Mouse (Mus musculus) lung, adult 18-20 months (tissue): ENCODE results near the gene Ccdc85c.

ENCODE experiments used
- DNase-seq, 2 experiments: peaks; one replicate each; pipeline ENCODE4 v3.0.0; 2022; ENCODE audit warnings: mixed read lengths in 2 of 2

Gene Ccdc85c

DNA sequence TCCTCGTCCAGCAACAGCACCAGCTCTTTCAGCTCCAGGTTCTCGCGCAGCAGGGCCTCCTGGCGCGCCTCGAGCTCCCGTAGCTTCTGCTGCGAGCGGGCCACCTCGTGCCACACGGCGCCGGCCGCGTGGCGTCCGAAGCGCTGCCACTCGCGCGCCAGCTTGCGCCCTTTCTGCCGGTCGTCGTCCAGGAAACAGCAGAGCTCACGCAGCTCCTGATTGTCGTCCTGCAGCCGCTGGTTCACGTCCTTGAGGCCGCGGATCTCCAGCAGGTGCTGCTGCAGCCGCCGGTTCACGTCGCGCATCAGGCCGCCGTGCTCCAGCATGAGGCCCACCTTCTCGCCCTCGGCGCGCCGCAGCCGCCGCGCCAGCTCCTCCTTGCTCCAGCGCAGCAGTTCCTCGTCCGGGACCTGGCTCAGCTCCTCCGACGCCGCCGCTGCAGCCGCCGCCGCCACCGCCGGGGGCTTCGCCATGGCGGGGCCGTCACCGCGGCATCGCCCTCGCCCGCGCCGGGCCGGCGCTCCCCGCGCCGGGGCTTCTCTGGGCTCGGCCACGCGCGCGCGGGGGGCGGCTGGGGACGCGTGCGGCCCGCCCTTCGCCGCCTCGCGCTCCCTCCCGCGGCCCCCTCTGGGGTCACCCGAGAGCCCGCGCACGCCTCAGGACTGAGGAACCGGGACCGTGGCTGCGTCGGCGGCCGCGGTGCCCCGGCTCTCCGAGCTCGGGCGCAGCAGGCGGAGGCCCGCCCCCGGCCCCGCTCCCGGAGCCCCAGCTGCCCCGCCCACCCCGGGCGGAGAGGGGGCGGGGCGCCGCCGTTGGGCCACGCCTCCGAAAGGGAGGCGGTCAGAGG lies at the start of gene Ccdc85c:
Gene Ccdc85c (minus strand): TSS at position 765 of the 847 bp plus-strand sequence.
- peak in 1 of 2 experiments; percentile 35 for DNase-seq

DNA sequence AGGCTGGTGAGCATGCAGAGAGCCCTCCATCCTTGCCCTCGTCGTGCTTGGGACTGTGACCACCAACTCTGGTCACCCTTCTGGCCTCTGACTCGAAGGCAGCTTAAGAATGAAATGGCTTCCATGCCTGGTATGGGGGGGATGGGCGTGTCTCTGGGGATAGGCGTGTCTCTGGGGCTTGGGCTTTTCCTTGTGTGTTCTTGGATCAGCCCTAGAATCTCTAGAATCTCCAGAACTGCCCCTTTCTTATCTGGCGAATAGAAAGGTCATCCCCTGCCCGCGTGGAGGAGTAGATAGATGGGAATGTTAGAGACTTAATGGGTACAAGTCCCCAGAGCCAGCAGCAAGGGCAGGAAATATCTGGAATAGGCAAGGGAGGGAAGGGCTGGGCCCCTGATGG lies 44.9 kb upstream of the Ccdc85c start:
- no peak for DNase-seq

DNA sequence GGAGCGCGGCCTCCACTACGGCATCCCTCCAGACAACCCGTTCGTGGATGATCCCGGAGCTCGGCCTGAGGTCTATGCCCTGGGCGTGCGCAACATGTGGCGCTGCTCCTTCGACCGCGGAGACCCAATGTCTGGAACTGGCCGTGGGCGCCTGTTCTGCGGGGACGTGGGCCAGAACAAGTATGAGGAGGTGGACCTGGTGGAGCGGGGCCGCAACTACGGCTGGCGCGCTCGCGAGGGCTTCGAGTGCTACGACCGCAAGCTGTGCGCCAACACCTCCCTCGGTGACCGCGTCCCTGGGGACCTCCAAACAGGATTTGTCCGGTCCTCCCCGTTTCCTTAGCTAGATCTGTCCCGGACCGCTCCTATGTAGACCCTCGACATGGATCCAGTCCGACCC lies 43.3 kb upstream of the Ccdc85c start:
- no peak for DNase-seq

DNA sequence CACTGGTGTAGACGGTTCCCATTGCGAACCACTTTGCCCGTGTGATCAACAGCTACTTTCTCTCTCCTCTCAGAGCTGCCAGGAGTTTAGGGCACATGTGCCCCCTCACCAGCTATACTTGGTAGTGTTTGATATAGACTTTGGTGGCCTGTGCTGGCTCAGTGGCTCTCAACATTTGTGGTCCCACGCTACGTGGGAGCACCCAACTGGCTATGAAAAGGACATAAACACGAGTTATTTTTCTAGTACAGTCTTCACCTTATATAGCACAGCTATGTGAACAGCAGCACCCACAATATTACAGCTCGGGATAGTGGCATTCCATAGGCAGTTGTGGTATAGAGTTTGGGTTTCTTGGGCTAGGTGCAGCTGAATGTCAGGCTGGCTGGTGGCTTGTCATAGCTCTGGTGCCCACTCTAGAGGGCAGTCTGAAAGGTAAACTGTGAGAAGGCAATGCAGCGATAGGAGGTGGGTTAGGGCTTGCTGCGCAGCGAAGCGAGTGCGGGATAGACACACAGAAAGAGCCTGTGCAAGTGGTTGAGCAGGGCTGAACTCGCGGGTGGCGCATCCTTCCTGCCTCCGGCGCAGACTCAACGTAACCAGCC lies 42.7 kb upstream of the Ccdc85c start:
- DNase-seq: no peak

DNA sequence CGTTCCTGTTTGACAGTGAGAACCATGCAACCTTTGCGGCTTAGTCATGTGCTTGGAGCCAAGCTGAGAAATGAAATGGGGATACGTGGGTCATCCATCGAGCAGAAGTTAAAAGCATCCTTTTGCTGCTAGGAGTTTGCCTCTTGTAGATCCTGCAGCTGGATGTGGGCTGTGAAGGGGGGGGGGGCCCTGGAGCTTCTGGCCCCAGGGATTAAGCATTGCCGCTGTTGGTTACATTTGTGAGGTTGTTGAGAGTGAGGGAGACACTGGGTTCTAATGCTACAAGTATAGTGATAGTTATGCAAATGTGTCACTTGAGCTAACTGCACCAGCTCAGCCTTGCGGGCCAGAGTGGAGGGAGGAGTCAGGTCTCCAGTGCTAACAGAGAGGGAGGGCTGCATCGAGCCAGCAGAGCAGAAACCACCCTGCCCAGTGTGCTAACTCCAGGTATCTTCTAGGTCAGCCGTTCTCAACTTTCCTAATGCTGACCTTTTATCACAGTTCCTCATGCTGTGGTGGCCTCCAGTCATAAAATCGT lies 42.0 kb upstream of the Ccdc85c start:
- DNase-seq: no peak

DNA sequence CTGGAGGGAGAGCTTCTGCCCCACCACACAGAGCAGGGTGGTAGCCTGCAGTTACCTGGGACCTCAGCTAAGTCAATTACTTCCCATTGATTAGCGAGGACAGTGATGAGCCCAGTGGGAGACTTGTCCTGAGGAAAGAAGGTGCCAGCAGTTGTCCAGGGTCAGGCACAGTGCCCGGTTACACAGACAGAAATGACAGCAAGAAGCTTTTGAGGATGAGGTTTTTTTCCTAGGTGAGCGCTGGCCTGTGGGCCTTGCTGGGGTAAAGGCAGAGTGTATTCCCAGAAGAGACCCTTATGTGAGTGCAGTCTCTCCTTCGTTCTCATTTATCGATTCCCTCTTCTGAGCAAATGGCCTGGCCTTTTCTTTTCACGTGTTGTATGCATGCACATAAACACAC lies 41.4 kb upstream of the Ccdc85c start:
- no peak for DNase-seq

DNA sequence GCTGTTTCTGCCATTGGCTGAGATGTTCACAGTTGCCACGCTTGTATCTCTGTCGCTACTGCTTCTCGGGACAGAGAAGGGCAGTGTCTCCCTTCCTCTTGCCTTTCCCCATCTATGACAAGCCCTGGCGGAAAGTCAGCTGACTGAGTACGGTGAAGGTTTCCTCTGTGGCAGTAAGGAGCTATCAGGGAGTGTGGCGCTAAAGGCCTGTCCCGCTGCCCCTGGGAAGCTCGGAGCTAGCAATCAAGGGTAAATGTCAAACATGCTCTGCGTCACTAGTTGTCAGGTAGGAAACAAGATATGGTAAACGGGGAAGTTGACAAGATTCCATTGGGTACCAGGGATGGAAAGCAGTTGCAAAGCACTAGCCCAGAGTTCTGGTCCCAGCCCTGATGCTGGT lies 40.6 kb upstream of the Ccdc85c start:
- DNase-seq: no peak

DNA sequence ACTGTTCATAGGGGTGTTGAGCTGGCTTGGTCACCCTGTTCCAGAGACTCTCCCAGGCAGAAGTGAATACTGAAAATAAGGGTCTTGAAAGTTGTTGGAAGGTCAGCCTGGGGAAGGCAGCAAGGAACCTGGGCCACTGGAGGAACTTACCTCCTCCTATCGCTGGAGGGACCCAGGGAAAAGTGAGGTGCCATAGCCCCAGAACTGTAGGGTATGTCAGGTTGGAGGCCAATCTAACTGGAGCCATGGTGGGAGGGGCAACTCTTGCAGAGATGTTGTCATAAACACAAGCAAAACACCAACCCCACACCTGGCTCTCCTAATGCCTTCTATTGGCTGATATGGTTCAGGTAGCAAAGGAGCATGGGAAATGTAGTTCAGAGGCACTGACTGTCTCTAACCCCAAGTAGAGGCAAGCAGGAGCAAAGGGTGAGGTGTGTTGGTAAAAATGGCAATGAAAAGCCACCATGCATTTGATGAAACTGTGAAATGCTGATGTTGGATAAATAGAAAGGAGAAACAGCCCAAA lies 38.1 kb upstream of the Ccdc85c start:
- DNase-seq: no peak

DNA sequence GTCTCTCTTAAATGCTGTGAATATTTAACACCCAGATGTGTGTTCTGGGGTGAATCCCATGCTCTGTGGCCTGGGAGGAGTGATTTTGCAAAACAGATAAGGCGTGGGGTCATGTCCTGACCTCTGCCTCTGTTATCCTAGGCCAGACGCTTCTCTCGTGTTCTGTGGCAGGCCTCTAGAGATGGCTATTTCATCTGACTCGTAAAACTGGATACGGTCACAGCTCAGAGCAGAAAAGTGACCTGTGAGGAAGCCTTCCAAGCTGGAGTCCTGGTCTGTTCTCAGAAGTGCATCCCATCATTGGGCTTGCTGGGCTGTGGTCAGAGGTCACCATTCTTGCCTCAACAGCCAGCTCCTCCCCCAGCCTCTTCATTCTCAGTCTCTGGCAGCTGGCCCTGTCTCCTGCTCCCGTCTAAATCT lies 37.2 kb upstream of the Ccdc85c start:
- DNase-seq: no peak

DNA sequence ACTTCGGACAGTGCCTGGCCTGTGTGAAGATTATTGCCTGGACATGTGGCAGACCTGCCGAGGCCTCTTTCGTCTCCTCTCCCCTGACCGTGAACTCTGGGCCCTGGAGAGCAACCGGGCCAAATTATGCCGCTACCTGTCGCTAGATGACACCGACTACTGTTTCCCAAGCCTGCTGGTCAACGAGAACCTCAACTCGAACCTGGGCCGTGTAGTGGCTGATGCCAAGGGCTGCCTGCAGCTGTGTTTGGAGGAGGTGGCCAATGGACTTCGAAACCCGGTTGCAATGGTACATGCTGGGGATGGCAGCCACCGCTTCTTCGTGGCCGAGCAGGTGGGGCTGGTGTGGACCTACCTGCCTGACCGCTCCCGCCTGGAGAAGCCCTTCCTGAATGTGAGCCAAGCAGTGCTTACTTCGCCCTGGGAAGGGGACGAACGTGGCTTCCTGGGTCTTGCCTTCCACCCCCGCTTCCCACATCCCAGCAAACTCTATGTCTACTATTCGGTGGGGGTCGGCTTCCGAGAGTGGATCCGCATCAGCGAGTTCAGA lies 36.6 kb upstream of the Ccdc85c start:
- no peak for DNase-seq

DNA sequence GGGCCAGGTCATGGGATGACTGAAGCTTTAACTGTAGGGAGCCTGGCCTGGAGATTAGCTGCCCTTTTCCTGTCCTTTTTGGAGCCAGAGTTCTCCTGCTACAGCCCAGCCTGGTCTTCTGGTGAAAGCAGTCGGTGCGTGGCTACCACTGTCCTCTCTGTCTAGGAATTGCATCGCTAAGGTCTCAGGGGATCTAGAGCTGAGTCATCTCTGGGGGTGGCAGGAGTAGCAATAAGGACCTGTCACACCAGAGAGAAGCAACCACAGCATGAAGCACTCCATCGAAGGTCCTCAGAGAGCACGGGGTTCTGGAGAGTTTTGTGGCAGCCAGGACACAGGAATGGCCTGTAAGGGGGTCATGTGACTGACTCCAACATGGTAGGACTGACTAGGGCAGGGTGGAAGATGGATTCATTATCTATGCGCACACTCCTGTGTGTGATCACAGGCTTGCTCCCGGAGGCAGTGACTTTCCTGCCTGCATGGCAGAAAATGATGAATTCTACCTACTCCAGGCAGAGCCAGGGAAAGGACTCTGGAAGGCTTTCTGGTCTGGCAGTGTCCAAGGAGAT lies 35.3 kb upstream of the Ccdc85c start:
- DNase-seq: no peak

DNA sequence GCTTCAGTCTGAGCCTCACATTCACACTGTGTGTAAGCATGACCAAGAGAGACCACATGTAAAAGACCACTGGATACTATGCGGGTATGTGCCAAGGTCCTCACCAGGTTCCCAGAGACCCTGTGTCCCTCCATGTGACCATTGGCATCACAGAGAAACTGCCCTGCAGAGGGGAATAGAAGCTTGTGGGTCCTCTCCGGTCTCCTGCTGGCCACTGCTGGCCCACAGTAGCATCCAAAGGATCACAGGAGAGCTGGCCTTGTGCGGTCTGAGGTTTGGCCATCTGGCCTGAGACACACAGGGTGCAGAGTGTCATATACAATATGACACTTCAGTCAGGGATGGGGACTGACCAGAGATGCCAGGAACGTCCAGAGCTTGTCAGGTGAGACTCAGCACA lies 34.8 kb upstream of the Ccdc85c start:
- DNase-seq: no peak

DNA sequence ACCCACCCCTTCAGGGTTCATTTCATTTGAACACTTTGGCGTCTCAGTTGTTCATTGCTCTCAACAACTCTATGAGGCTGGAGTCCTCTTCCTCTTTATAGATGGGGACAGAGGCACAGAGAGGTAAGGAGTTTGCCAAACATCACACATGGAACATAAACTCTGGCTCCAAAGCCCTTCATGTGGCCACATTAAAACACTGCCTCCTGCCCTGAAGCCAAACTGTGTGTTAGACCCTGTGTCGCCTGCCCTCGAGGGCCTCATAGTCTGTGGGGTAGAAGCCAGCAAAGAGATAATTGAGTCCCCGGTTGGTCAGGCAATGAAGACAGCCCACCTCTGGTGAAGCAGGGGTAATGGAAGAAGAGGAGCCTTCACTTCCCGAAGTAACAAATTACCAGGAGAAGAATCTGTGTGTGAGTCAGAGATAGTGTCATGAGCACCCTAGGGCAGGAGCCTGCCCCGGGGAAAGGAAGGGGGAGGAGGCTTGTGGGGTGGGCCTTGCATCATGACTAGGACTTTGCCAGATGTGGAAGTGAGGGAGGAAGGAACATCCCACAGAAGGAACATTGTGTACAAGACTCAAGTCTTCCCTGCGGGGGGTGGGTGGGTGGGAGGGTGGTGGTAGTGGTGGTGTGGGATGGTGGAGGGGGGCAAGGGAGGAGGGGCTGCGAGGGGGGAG lies 34.0 kb upstream of the Ccdc85c start:
- peak; percentile 72 to 75 for DNase-seq

DNA sequence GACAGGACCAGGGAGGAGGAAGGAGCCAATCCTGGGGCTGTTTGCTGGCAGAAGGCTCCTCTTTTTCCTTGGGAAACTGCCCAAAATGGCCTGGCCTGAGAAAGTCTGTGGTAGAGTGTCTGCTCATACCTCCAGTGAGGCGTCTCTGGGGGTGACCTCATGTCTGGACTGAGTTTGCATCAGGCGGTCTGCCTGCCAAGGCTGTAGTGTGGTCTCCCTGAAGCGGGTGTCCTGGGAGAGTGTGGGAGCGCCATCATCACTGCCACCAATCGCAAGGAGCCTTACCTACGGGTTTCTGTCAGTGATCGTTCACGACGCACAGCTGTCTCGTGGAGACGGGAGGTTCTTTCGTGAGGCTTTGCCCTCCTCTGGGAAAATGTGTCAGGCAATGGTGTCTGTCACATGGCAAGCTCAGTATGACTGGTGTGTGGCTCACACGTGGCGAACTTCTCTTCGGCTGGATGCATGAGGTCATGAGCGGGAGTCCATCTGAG lies 33.2 kb upstream of the Ccdc85c start:
- peak in 1 of 2 experiments; percentile 32 for DNase-seq

DNA sequence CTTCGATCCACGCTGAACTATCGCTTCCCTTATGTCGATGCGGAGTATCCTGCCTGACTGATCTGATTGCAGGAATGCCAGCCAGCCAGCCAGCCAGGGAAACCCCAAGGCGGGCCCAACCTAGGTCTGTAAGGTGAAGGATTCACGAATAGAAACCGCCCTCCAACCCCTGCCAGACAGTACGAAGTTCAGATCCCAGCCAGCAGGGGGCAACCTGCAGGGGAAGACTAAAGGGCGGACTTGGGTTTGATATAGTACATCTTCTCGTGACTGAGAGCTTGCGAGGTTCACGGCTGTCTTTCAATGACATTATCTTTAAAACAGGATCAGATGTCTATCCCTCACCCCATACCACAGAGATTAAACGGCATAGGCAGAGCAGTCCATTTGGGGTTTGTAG lies 32.3 kb upstream of the Ccdc85c start:
- DNase-seq: peak; percentile 51 to 54

DNA sequence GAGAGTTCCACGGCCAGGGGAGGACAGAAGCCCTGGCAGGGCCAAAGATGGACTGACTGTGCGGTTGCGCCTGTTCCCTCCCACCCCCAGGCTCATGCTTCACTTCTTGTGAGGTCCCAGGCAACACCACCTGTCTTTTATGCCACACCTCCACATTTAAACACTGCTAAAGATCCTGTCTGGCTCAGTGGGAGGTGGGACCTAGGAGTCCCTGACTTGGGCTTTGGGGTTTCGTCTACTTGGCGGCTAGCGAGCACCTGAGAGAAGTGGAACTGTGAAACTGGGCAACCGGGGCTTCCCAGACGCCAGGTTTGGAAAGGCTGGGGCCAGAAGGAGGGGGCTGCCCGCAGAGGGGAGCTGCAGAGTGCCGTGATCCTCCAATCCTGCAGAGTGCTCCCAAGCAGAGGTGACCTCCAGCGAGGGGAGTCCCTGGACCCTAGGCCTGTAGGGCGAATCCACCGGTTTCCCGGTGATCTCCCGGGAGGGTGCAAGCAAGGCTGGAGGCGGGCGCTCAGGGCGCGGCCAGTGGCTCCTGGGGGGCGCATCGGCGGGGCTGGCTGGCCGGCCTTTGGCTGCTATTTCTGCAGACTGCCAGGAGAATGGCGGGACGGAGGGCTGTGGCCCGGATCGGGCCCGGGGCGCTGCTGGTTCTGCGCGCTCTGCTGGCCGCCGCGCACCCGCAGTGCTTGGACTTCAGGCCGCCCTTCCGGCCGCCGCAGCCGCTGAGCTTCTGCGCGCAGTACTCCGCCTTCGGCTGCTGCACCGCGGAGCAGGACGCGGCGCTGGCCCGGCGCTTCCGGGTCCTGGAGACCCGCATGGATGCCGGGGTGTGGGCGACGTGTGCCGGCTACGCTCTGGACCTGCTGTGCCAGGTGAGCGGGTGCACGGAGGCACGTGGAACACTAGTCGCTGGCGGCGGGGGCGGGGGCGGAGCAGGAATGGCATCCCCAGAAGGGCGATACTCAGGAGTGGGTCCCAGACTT lies 30.9 kb upstream of the Ccdc85c start, which contains the start of gene Hhipl1:
Gene Hhipl1 (plus strand): TSS at position 459 of the 983 bp plus-strand sequence.
- no peak for DNase-seq

DNA sequence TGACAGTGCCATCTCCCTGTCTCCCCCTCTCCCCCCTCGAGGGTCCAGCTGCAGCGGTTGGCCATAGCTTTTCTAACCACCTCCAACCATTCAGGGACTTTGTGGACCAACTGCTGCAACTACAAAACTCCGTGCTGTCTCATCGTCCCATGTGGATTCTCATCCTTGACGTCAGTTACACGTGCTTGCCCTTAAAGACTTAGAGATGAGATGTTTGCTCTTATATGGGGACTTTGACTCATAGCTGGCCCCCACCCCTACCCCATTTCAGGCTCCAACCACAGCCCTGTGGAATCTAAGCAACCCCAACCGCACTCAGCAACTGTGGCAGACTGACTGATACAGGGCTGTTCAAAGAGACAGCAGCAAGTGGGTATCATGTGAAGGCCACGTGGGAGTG lies 29.9 kb upstream of the Ccdc85c start:
- no peak for DNase-seq

DNA sequence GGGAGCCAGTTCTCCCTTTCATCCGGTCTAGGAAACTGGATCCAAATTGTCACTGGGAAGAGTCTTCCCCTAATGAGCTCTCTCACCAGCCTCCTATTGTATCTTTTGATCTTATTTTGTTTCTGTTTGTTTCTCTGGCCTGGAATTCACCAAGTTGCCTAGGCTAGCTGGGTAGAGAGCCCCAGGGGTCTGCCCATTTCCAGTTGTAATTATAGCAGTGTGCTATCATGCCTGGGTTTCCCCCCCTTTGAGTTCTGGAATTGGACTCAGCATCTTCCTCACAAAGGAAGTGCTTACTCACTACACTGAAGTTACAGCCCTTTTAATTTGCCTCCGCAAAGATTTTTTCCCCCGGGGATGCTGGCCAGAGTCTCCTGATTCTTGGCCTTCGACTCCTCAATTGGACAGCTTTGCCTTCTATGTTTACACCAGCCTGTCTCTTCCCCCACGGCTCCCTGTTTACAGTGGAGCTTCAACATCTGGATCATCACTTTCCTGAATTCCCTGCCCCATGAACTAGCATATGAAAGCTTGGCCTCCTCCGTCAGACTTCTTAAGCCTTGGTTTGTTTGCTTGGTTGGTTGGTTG lies 28.6 kb upstream of the Ccdc85c start:
- DNase-seq: no peak

DNA sequence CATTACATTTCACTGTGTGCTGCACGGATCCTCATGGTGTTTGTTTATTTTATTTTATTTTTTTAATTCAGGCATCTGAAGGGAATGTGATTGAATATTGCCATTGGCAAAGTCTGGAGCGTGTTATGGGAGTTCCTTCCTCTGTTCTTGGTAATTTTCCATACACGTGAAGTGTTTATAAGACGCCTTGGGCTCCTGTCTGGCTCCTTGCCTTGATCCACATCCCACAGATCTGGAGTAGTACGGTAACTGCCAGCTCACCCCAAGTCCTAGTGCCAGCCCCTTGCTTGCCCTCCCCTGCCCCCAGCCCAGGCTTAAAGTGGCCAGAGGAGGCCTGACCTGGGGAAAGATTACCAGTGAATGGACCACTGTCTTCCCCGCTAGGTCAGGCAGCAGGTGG lies 25.8 kb upstream of the Ccdc85c start:
- DNase-seq: peak; percentile 44 to 56

DNA sequence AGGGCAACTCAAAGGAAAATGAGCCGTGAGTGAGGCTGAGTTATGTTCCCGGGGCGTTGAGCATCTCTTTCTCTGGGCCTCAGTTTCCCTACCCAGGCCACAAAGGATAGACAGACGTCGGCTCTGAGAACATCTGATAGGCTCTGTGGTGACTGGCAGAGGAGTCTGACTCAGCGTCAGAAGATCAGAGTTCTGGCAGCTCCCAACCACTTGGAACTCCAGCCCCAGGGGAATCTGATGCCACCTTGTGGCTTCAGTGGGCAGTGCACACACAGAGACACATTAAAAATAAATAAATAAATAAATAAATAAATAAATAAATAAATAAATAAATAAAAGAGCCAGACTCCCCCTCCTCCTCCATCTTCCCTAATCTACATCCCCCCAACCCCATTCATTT lies 21.8 kb upstream of the Ccdc85c start:
- no peak for DNase-seq

DNA sequence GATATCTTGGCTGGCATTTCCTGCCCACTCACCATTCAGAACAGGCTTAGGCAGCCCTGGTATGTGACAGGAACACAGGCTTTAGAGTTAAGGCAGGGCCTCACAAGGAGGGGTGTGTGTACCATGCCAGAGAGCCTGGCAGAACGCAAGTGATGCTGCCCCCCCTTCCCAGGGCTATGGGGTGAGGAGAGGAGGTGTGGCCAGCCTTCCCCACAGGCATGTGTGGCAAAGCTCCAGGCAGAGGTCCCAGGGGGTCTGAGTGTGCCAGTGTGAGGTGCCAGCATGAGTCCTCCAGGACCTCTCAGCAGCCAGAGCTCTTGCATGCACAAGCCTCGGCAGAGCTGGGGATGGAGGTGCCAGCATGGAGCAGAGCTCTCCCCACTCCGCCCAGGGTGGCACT lies 19.4 kb upstream of the Ccdc85c start:
- peak; percentile 46 to 59 for DNase-seq
